Mouse (Mus musculus) liver, adult (tissue): ENCODE results near the gene Ptpn20.

ENCODE experiments used
- GATA4 ChIP-seq: IDR thresholded peaks from 2 replicates; pipeline ENCODE4 v1.6.1; 2014; ENCODE audit warnings: mild to moderate bottlenecking, low read length; ENCODE audit not compliant: insufficient replicate concordance

The Ptpn20 gene

DNA sequence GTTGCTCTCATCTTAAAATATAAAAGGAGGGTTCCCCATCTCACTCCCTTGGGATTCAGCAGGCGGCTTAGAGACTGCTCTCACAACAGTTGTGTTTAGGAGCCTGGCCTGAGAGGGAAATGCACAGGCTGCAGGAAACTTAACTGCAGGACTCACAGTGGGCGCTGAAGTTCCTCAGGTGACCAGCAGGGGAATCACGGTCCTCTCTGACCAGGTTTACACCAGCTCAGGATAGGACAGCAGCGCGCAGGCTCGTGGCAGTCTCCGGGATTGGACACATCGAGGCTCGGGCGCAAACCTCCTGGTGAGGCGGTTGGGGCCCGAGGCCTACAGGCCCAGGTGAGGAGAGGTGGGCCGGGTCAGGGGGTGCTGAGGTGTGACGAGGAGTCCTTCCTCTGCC, at the start of gene Ptpn20:
Ptpn20 (plus strand) TSS at position 257 of the 400 bp plus-strand sequence.
- TF ChIP-seq GATA4: no peak

GRCm38 (mm10) chr14:33539559-33540167, 49.3 kb upstream of the Ptpn20 start:
- TF ChIP-seq GATA4: no peak

GRCm38 (mm10) chr14:33545565-33546143, 43.4 kb upstream of the Ptpn20 start:
- no peak for TF ChIP-seq GATA4

DNA sequence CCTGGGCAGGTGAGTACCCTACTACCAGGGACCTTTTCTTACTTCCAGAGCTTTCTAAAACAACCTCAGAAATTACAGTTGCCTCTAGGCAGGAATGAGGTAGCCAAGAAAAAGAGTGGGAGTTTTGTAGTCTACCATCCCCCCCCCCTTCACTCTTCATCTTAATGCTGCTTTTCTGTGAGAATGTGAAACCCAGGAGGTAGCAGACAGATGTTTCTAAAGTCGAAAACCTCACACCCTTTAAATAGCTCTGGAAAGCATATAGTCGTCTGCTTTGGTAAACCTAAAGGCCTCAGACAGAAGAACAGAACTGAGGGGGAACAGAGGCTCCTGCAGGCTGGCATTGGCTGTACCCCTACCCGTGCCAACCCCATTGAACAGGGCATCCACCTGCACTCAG, 40.4 kb upstream of the Ptpn20 start:
- TF ChIP-seq GATA4: no peak

DNA sequence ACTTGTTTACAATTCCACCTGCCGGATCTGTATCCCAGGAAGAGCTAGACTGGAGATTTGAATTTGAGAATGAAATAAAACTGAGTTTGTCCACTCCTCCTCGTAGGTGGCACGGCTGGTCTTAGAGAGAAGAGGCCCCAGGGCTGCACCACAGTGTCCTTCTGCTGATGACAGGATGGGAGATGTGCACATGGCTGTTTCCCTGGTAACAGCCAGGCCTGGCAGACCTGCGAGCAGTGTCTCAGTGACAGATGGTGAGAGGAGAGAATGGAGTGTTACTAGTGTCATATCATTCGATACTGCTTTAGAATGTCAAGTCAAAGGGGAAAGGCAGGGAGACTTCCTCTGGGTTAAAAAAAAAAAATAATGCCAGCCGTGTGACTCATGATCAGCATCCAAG, 39.2 kb upstream of the Ptpn20 start:
- TF ChIP-seq GATA4: no peak

DNA sequence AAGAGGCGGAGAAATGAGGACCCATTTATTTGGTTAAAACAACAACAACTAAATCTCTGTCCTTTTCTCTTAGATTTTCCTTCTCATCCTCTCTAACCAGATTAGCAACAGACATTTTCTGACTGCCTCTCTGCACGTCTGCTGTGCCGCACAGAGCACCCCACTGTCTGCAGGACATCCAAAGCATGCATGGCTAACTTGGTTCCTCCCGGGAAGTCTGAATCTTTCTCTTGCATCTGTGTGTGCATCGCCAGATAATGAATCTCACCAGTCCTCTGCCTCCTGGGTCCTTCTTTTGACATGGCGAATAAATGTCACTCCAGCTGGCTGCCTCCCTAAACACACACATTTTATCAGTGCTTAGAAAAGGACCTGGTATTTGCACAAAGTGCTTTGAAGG, 18.3 kb upstream of the Ptpn20 start:
- TF ChIP-seq GATA4: no peak

GRCm38 (mm10) chr14:33573643-33574042, 15.4 kb upstream of the Ptpn20 start:
- no peak for TF ChIP-seq GATA4

GRCm38 (mm10) chr14:33579771-33580484, 9.1 kb upstream of the Ptpn20 start:
- no peak for TF ChIP-seq GATA4

DNA sequence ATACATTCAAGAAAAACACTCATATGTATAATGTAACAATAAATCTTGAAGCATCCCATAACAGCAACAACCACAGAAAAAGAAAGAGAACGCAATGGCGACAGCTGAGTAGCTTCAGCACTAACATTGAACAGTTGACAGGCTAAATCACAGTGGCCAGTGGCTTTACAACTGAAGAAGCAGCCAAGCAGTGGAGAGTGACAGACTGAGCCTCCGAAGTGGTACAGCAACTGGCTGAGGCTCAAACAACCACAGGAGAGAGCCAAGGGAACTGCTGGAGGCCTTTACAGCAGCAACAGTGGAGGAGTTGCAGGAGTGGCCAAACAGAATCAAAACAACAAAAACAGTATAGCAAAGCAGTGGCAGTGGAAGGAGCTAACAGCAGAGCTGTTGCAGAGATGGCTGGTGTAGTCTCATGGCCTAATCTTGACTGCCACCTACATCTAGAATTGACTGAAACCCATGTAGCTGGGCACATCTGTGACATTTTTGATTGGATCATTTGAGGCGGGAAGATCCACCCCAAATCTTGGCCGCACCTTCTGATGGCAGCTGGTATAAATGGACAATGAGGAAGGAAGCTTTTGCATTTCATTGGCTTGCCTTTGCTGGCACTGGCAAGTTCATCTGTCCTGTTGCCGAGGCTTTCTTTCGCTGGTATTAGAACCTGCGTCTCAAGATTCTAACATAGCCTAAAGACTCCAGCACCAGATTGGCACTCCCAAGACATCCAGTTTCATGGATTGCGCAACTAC, 9.5 kb downstream of the Ptpn20 start:
- TF ChIP-seq GATA4: no peak

- TF ChIP-seq GATA4: no peak
These were observed 18.4 kb downstream of the Ptpn20 start for GRCm38 (mm10) chr14:33607431-33607830.

- TF ChIP-seq GATA4: no peak
These were observed 36.0 kb downstream of the Ptpn20 start for GRCm38 (mm10) chr14:33625036-33625435.

GRCm38 (mm10) chr14:33632790-33633372, 43.9 kb downstream of the Ptpn20 start:
- no peak for TF ChIP-seq GATA4

GRCm38 (mm10) chr14:33634354-33634753, 45.3 kb downstream of the Ptpn20 start:
- no peak for TF ChIP-seq GATA4

GRCm38 (mm10) chr14:33634774-33635173, 45.8 kb downstream of the Ptpn20 start:
- TF ChIP-seq GATA4: no peak

DNA sequence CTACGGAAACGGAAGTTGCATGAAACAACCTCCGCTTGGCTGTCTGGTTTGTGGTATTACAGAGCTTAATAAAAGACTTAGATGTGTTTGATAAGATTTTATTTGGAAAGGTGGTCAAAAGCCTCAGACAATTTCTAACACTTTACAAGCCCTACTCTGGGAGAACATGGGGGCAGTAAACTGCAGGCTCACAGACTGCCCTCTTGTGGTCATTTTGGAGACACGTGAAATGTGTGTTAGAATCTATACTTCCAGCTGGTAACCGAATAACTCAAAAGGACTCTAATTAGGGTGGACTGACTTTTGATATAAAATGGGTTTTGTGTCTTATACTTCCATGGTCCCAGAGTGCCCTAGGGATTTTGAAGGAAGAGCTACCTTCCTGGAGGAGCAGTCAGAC, 50.4 kb downstream of the Ptpn20 start:
- no peak for TF ChIP-seq GATA4
